8 mouse cellular contexts compared by ENCODE assay signal in genomic region chr11:69046395-69046774, GRCm38 (mm10). TPM values are rescaled to one million over a fixed set of nuclear protein-coding genes. Genes with fewer than 3 reads are reported as not detected.
DNase-seq lines count a peak whose midpoint lies in the region; ATAC-seq and TF ChIP-seq lines count a peak whose summit lies in the region.

No protein-coding gene starts in this region.

- TF ChIP-seq CTCF in lung, adult 2 months (IDR thresholded peaks at IDR 0.05; ENCODE audit: insufficient read depth, low read length) = no peak
- TF ChIP-seq CTCF in embryonic fibroblast, embryonic 13.5 days (IDR thresholded peaks at IDR 0.05; ENCODE audit: borderline replicate concordance, insufficient read depth, low read length) = no peak

- H3K4me1 ChIP-seq in lung, embryonic 16.5 days (replicated peaks; ENCODE audit: control insufficient read depth, insufficient read depth, low read length) = peaks cover 20% of the 10 kb centered on the region
- peaks cover 3% of the 10 kb centered on the region; the same call in 1 of the 2 replicates for H3K4me1 ChIP-seq in lung, adult 2 months (ENCODE audit: control insufficient read depth, insufficient read depth, low read length)
- H3K4me1 ChIP-seq in embryonic fibroblast, embryonic 13.5 days (ENCODE audit: control insufficient read depth, insufficient read depth, low read length) = no peaks in the 10 kb centered on the region
- peaks cover 25% of the 10 kb centered on the region for H3K4me1 ChIP-seq in limb, embryonic 10.5 days
- H3K4me1 ChIP-seq in neural tube, embryonic 15.5 days = peaks cover 12% of the 10 kb centered on the region

- TF ChIP-seq POLR2A in lung, adult 2 months (IDR thresholded peaks at IDR 0.05; ENCODE audit: borderline replicate concordance, extremely low read depth, low read depth, low read length) = no peak
- peak; percentile 15; the same call in 1 of the 2 replicates for TF ChIP-seq POLR2A in embryonic fibroblast, embryonic 13.5 days (IDR thresholded peaks at IDR 0.05; ENCODE audit: low read depth, low read length)

- H3K9me3 ChIP-seq in lung, embryonic 16.5 days (ENCODE audit: control insufficient read depth, low read length) = no peaks in the 10 kb centered on the region
- H3K9me3 ChIP-seq in limb, embryonic 10.5 days (replicated peaks) = no peaks in the 10 kb centered on the region
- no peaks in the 10 kb centered on the region for H3K9me3 ChIP-seq in neural tube, embryonic 15.5 days (replicated peaks)

- no peaks in the 10 kb centered on the region for H3K27me3 ChIP-seq in lung, embryonic 16.5 days (ENCODE audit: control insufficient read depth, insufficient read depth, low read depth, low read length)
- H3K27me3 ChIP-seq in limb, embryonic 10.5 days (ENCODE audit: low read depth, poor library complexity, severe bottlenecking) = no peaks in the 10 kb centered on the region
- no peaks in the 10 kb centered on the region for H3K27me3 ChIP-seq in neural tube, embryonic 15.5 days (replicated peaks)

- DNase-seq in lung, adult 2 months = no peak
- DNase-seq in limb, embryonic 10.5 days (ENCODE audit: low spot score) = no peak
- no peak for DNase-seq in urinary bladder, postnatal 36 days (ENCODE audit: low spot score in 2 of 2)
- no peak for DNase-seq in frontal cortex, postnatal 10 days (ENCODE audit: low spot score in 2 of 2)
- DNase-seq in kidney, adult 18-20 months = no peak

- H3K4me2 ChIP-seq in lung, embryonic 16.5 days (ENCODE audit: low read depth, low read length) = peak overlapping the region; percentile 82
- peak overlapping the region; percentile 100 for H3K4me2 ChIP-seq in neural tube, embryonic 15.5 days

- 1% methylated on average over 9 of the region's 9 CpGs for WGBS in lung, embryonic 16.5 days
- 13% methylated on average over 9 of the region's 9 CpGs for WGBS in lung, adult 2 months
- WGBS in limb, embryonic 10.5 days = 27% methylated on average over 9 of the region's 9 CpGs
- 14% methylated on average over 9 of the region's 9 CpGs for WGBS in neural tube, embryonic 15.5 days

- H3K36me3 ChIP-seq in lung, embryonic 16.5 days (ENCODE audit: control insufficient read depth, insufficient read depth, low read length) = peaks cover 16% of the 10 kb centered on the region
- peaks cover 41% of the 10 kb centered on the region for H3K36me3 ChIP-seq in limb, embryonic 10.5 days
- H3K36me3 ChIP-seq in neural tube, embryonic 15.5 days = no peaks in the 10 kb centered on the region

- ATAC-seq in lung, embryonic 16.5 days (ENCODE audit: low read depth) = no peak
- no peak for ATAC-seq in neural tube, embryonic 15.5 days (ENCODE audit: low FRiP score)

- peak overlapping the region; percentile 95 for H3K27ac ChIP-seq in lung, embryonic 16.5 days (ENCODE audit: low read length)
- peak overlapping the region; percentile 62; the same call in 1 of the 2 replicates for H3K27ac ChIP-seq in embryonic fibroblast, embryonic 13.5 days (ENCODE audit: insufficient read depth, low read length)
- peak overlapping the region; percentile 95 for H3K27ac ChIP-seq in limb, embryonic 10.5 days
- no peak overlapping the region for H3K27ac ChIP-seq in neural tube, embryonic 15.5 days (replicated peaks)

- peak overlapping the region; percentile 86 for H3K9ac ChIP-seq in lung, embryonic 16.5 days (ENCODE audit: low read length)
- H3K9ac ChIP-seq in neural tube, embryonic 15.5 days (replicated peaks) = peak overlapping the region; percentile 45; the same call in 1 of the 2 replicates

- peak overlapping the region; percentile 88 for H3K4me3 ChIP-seq in lung, embryonic 16.5 days (ENCODE audit: low read length)
- no peak overlapping the region for H3K4me3 ChIP-seq in lung, adult 2 months (replicated peaks; ENCODE audit: extremely low read depth, low read depth, low read length)
- peak overlapping the region; percentile 75 for H3K4me3 ChIP-seq in embryonic fibroblast, embryonic 13.5 days (ENCODE audit: insufficient read depth, low read length)
- peak overlapping the region; percentile 84 for H3K4me3 ChIP-seq in limb, embryonic 10.5 days
- peak overlapping the region; percentile 63 for H3K4me3 ChIP-seq in neural tube, embryonic 15.5 days (replicated peaks)

RNA-seq across cellular contexts. Expression of gene Aurkb, which starts 0.9 kb away (rescaled TPM):
- polyA plus RNA-seq in lung, embryonic 16.5 days (2015; fragmentation: Nextera tagmentation; extraction: Ambion mirVana) = 183 and 189 TPM in 2 replicates
- polyA plus RNA-seq in lung, adult 2 months (2012; rRNA removed) = 3.2 and 6.8 TPM in 2 replicates
- 31.5 and 44.0 TPM in 2 replicates for polyA plus RNA-seq in embryonic fibroblast, embryonic 13.5 days (2011; ENCODE audit: insufficient read length, low read depth, missing spikeins)
- 214 and 217 TPM in 2 replicates for polyA plus RNA-seq in limb, embryonic 10.5 days (2016; fragmentation: Nextera tagmentation; extraction: Ambion mirVana)
- polyA plus RNA-seq in neural tube, embryonic 15.5 days (2015; fragmentation: Nextera tagmentation; extraction: Ambion mirVana) = 15.6 and 47.4 TPM in 2 replicates

RNA-seq across cellular contexts. Expression of gene Borcs6, which starts 13.1 kb away (rescaled TPM):
- 7.2 and 8.6 TPM in 2 replicates for polyA plus RNA-seq in lung, embryonic 16.5 days (2015; fragmentation: Nextera tagmentation; extraction: Ambion mirVana)
- polyA plus RNA-seq in lung, adult 2 months (2012; rRNA removed) = 21.0 and 22.8 TPM in 2 replicates
- polyA plus RNA-seq in embryonic fibroblast, embryonic 13.5 days (2011; ENCODE audit: insufficient read length, low read depth, missing spikeins) = 9.7 and 11.2 TPM in 2 replicates
- 5.3 and 6.0 TPM in 2 replicates for polyA plus RNA-seq in limb, embryonic 10.5 days (2016; fragmentation: Nextera tagmentation; extraction: Ambion mirVana)
- 20.6 and 24.0 TPM in 2 replicates for polyA plus RNA-seq in neural tube, embryonic 15.5 days (2015; fragmentation: Nextera tagmentation; extraction: Ambion mirVana)

RNA-seq across cellular contexts. Expression of gene Tmem107, which starts 24.2 kb away (rescaled TPM):
- polyA plus RNA-seq in lung, embryonic 16.5 days (2015; fragmentation: Nextera tagmentation; extraction: Ambion mirVana) = 101 and 104 TPM in 2 replicates
- 69.8 and 75.7 TPM in 2 replicates for polyA plus RNA-seq in lung, adult 2 months (2012; rRNA removed)
- polyA plus RNA-seq in embryonic fibroblast, embryonic 13.5 days (2011; ENCODE audit: insufficient read length, low read depth, missing spikeins) = 14.0 and 17.6 TPM in 2 replicates
- polyA plus RNA-seq in limb, embryonic 10.5 days (2016; fragmentation: Nextera tagmentation; extraction: Ambion mirVana) = 35.8 and 38.6 TPM in 2 replicates
- 33.3 and 39.2 TPM in 2 replicates for polyA plus RNA-seq in neural tube, embryonic 15.5 days (2015; fragmentation: Nextera tagmentation; extraction: Ambion mirVana)

RNA-seq across cellular contexts. Expression of gene Ctc1, which starts 30.7 kb away (rescaled TPM):
- polyA plus RNA-seq in lung, embryonic 16.5 days (2015; fragmentation: Nextera tagmentation; extraction: Ambion mirVana) = 47.6 and 53.3 TPM in 2 replicates
- 23.7 and 30.1 TPM in 2 replicates for polyA plus RNA-seq in lung, adult 2 months (2012; rRNA removed)
- polyA plus RNA-seq in embryonic fibroblast, embryonic 13.5 days (2011; ENCODE audit: insufficient read length, low read depth, missing spikeins) = 43.2 and 44.2 TPM in 2 replicates
- 103 and 104 TPM in 2 replicates for polyA plus RNA-seq in limb, embryonic 10.5 days (2016; fragmentation: Nextera tagmentation; extraction: Ambion mirVana)
- polyA plus RNA-seq in neural tube, embryonic 15.5 days (2015; fragmentation: Nextera tagmentation; extraction: Ambion mirVana) = 53.4 and 55.0 TPM in 2 replicates

RNA-seq across cellular contexts. Expression of gene Pfas, which starts 38.1 kb away (rescaled TPM):
- polyA plus RNA-seq in lung, embryonic 16.5 days (2015; fragmentation: Nextera tagmentation; extraction: Ambion mirVana) = 26.2 and 27.0 TPM in 2 replicates
- 10.0 and 11.3 TPM in 2 replicates for polyA plus RNA-seq in lung, adult 2 months (2012; rRNA removed)
- 16.6 and 22.7 TPM in 2 replicates for polyA plus RNA-seq in embryonic fibroblast, embryonic 13.5 days (2011; ENCODE audit: insufficient read length, low read depth, missing spikeins)
- 66.5 and 70.0 TPM in 2 replicates for polyA plus RNA-seq in limb, embryonic 10.5 days (2016; fragmentation: Nextera tagmentation; extraction: Ambion mirVana)
- polyA plus RNA-seq in neural tube, embryonic 15.5 days (2015; fragmentation: Nextera tagmentation; extraction: Ambion mirVana) = 15.5 and 20.2 TPM in 2 replicates
